Mouse (Mus musculus): ENCODE measurements at regions not wholly inside any gene's neighbourhood (a gene's known extent, or its start where the extent isn't known, plus 50 kb on each side); places are given as distances from the start of the nearest gene placed in this dataset.
A peak's percentile ranks its signal among the peaks of the same experiment; 100 is the strongest.
"Not testable (repeated sequence)": the region's sequence is repeated elsewhere in the genome, so short reads cannot be mapped to it uniquely, and the experiment has no call there.

DNA sequence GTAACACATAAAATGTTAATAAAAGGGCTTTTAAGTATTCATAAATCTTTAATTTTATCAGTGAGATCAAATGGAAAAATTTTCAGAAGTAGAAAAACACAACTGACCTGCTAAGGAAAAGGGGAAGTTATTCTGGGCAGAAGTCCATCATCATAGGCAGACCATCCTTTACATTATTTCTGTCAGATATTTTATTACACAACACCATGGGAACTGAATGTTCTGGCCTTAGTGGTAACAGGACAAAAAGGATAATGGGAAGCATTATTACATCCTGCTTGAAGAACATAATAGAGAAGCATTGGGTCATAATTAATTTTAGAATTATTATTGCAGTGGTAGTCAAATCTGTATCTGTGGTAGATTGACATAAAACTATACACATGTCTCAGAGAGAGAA is 603.5 kb upstream of the Gje1 start:
- ATAC-seq: no peak
- no peak for TF ChIP-seq CTCF (IDR thresholded peaks at IDR 0.05)
- no peaks in the 10 kb centered on the region for H3K27me3 ChIP-seq
- in situ Hi-C loops (cut with MboI; ENCODE audit: low pct_unique_long_range_greater_than_20kb): no loop called here
- ChIA-PET CTCF (no interaction called here), POLR2A (no interaction called here)
- DNase-seq (ENCODE audit: low read depth, low spot score): no peak

DNA sequence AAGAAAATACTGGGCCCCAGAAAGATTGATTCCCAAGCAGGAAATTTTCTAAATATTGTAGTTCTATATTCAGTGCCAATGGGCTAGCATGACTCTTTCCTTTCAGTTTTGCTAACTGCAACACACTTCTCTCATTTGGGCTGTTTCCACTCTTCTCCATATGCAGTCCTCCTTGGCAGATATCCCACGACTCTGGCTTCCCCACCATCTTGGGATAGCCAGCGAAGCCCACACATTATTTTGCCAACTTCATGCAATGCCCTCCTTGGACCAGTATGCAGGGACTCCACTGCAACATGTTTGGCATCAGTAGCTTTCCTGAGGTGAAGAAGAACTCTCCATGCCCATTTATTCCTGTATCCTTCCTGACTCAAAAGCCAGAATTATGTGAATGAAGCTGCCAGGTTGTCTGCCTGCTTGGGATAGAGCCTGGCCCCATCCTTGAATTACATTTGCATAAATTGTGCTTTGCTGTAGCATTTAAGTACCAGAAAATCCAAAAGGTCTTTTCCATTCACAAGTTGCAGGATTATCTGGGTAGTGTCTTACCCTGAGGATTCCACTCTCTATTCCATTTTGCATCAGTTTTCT is 599.1 kb upstream of the Gje1 start:
- POLR2A ChIA-PET: no interaction called here
- ATAC-seq (no peak), DNase-seq (ENCODE audit: low read depth, low spot score) (no peak)
- in situ Hi-C loops (cut with MboI; ENCODE audit: low pct_unique_long_range_greater_than_20kb): no loop called here
- CTCF ChIA-PET: no interaction called here
- no peak for TF ChIP-seq CTCF (IDR thresholded peaks at IDR 0.05)
- H3K27me3 ChIP-seq: no peaks in the 10 kb centered on the region

DNA sequence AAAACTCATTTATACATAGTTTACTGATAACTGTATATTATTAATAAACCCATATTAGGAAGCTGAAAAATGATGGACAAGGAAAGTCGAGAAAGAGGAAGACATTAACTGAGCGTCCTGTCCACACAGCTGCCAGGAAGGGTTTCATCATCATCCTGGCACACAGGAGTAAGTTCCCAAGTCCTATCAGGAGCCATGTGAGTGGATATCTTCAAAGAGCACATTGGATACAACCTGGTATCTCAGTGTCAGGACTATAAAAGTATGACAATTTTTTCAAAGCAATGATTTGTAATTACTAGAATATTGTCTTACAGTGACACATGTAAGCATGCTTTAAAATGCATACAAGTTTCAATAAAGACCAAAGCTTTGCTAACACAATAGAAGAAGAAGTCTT is 592.6 kb upstream of the Gje1 start:
- POLR2A ChIA-PET: no interaction called here
- H3K27me3 ChIP-seq: no peaks in the 10 kb centered on the region
- in situ Hi-C loops (cut with MboI; ENCODE audit: low pct_unique_long_range_greater_than_20kb): no loop called here
- no peak for TF ChIP-seq CTCF (IDR thresholded peaks at IDR 0.05)
- CTCF ChIA-PET: interaction anchor here (0.6 kb wide), 1 partner anchor 10 kb away, joined by 3 read pairs; no protein-coding TSS in a partner anchor
- ATAC-seq: no peak
- DNase-seq (ENCODE audit: low read depth, low spot score): no peak

DNA sequence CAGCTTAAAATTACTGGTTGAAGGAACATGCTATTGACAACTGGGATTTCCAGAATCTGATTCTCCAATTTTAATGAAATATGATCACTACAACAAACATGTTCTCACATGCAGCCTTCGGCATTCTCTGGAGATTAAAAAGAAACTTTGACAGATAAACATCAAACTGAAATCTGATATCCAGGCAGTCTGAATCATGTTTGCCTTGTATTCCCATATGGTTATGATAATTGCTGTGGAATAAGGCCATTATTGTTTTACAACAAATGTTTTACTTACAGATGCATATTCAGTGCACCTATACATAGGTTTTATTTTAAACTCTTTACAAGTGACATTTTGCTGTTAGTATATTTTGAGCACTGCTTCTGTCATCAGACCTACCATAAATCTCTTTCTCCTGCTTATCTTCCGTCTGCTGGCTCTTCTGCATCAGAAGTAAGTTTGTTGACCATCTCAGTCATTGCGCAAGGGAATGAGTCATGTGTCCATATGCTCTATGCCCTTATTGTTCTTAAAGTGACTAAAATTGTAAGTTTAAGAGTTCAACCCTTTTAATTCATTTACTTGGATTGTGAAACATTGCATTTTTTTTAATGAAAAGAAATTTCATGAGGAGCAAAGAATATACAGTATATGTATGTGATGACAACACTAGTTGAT is 587.9 kb upstream of the Gje1 start:
- DNase-seq (ENCODE audit: low read depth, low spot score): no peak
- no peaks in the 10 kb centered on the region for H3K27me3 ChIP-seq
- ChIA-PET CTCF (no interaction called here), POLR2A (no interaction called here)
- no peak for TF ChIP-seq CTCF (IDR thresholded peaks at IDR 0.05)
- in situ Hi-C loops (cut with MboI; ENCODE audit: low pct_unique_long_range_greater_than_20kb): no loop called here
- ATAC-seq: no peak

DNA sequence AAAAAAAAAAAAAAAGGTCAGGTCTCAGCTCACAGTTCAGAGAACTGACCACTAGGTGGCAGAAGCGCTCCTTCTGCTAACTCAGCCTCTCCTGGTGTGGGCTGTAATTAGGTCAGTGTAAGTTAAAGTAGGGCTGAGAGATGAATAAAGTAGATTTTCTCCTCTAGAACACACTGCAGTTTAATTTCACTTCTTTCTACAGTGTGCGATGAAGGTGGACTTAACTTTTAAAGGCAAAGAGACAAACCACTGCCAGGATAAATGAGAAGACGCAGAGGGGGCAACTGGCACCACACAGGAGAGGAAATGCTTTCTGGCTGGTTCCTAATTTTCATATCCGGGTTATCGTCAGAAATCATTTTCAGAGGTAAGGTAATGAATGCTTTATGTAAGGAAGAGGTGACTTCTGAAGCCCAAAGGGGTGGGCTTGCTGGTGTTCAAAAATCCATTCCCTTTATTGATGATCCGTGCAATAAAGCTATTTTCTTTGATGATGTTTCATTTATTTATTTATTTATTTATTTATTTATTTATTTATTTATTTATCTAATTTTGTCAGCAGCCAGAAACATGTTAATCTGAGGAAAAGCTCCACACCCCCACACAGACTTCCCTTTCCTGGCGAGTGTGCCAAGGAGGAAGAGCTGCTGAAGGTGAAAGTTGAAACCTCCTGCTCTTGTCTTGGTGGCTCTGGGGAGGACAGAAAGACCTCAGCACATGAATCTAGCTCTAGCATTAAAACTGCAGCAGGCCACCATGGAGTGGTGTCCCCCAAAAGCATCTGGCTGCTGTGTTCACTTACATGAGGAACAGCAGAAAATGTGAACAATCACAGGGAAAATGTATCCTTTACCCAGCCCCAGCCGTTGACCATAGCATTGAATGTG is 582.4 kb upstream of the Gje1 start:
- ChIA-PET CTCF (interaction anchor here (0.7 to 0.9 kb wide), 3 partner anchors 8 to 1963 kb away, joined by 3 read pairs; no protein-coding TSS in a partner anchor), POLR2A (no interaction called here)
- TF ChIP-seq CTCF (IDR thresholded peaks at IDR 0.05): peak; percentile 87
- in situ Hi-C loops (cut with MboI; ENCODE audit: low pct_unique_long_range_greater_than_20kb): no loop called here
- DNase-seq (ENCODE audit: low read depth, low spot score): peak; percentile 46
- peak; percentile 73 for ATAC-seq
- no peaks in the 10 kb centered on the region for H3K27me3 ChIP-seq

DNA sequence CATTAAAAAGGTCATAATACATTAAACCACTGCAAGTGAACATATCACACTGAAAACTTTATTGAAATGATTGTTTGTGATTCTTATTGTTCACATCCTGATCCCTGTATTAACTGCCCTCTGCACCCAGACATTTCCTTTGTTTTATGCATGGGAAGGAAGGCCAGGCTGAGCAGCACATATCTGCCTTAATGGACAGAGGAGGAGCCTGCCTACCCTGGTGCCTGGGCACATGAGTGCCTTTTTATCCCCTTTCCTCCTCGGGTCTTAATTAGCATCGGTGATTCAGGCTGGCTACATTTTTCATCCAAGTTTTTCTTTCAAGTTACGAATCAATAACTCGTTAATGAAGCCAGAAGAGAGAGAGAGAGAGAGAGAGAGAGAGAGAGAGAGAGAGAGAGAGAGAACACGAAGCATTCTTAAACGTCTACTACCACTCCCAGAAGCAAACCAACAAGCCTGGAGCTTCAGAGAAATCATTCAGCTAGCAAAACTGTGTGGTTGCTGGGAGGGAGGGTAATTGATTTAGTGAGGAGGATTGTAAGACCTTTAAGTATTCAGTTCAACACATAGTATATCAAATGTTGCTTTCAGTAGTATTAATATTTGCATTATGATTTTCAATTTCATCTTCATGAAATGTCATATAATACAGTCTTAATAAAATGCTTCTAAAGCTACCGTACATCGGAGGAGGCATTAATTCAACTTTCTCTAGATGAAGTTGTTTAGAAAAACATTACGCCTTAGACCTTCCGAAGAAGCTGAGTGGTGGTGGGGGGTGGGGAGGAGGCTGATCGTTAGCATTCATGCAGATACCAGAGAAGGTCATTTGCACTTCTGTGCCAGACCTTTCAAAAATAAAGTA is 581.6 kb upstream of the Gje1 start:
- ChIA-PET POLR2A (no interaction called here), CTCF (interaction anchor here (0.6 kb wide), 1 partner anchor 9 kb away, joined by 4 read pairs; no protein-coding TSS in a partner anchor)
- TF ChIP-seq CTCF (IDR thresholded peaks at IDR 0.05): no peak
- H3K27me3 ChIP-seq: peaks cover 2% of the 10 kb centered on the region
- ATAC-seq (no peak), DNase-seq (ENCODE audit: low read depth, low spot score) (no peak)
- in situ Hi-C loops (cut with MboI; ENCODE audit: low pct_unique_long_range_greater_than_20kb): no loop called here

DNA sequence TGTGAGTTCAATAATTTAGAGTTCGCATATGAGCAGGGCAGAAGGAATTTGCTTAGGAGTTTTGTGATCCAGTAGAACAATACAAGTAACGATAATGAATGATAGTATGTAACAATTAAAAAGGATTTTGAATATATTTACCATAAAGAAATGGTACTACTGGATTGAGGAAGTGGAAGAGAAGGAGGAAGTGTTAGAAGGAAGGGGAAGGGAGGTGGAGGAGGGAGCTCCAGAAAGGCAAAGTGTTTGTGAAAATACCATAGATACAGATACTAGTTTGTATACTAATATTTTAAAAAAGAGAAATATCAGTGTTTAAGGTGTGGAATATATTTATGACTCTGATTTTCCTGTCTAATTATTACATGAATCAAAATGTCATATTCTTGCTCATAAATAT is 579.2 kb upstream of the Gje1 start:
- ChIA-PET CTCF (no interaction called here), POLR2A (no interaction called here)
- H3K27me3 ChIP-seq: peaks cover 8% of the 10 kb centered on the region
- ATAC-seq (no peak), DNase-seq (ENCODE audit: low read depth, low spot score) (no peak)
- no peak for TF ChIP-seq CTCF (IDR thresholded peaks at IDR 0.05)
- in situ Hi-C loops (cut with MboI; ENCODE audit: low pct_unique_long_range_greater_than_20kb): no loop called here

DNA sequence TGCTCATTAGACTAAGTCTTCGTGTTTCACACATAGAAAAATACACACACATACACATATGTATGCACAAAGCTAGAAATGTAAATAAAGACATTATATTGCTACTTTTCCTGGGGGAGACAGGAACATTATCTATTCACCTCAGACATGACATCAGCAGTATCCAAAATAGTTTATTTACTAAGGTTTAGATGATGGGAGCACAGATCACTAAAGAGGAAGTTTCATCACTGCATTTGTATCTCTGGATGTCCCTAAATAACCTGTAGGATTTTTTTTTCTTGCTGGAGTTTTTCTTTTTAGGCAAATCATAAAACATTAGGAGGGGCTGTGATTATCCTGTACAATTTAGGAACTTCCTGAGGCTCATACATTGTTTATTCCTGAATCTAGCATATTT is 576.1 kb upstream of the Gje1 start:
- in situ Hi-C loops (cut with MboI; ENCODE audit: low pct_unique_long_range_greater_than_20kb): no loop called here
- TF ChIP-seq CTCF (IDR thresholded peaks at IDR 0.05): no peak
- peaks cover 8% of the 10 kb centered on the region for H3K27me3 ChIP-seq
- ChIA-PET POLR2A (no interaction called here), CTCF (no interaction called here)
- ATAC-seq: no peak
- DNase-seq (ENCODE audit: low read depth, low spot score): no peak

DNA sequence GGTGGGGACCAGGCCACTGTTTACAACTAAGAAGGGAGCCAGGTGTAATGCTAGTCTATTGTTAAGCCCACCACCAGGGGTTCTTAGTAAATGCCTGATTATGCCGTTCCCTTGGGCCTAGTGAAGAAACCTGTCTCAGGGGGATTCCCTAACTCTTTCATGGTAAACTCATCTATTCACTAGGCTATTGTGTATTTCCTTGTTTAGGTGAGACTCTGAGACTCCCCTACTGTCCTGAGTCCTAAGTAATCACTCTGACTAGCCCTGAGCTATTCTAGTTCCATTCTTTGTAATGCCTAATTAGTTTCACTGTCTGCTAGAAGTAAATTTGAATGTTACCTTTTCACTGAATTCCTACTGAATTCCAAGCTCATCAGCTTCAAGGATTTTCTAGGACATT is 545.3 kb upstream of the Gje1 start:
- POLR2A ChIA-PET; H3K27me3 ChIP-seq; in situ Hi-C loops (cut with MboI; ENCODE audit: low pct_unique_long_range_greater_than_20kb); CTCF ChIA-PET; DNase-seq (ENCODE audit: low read depth, low spot score); ATAC-seq: not testable (repeated sequence)

DNA sequence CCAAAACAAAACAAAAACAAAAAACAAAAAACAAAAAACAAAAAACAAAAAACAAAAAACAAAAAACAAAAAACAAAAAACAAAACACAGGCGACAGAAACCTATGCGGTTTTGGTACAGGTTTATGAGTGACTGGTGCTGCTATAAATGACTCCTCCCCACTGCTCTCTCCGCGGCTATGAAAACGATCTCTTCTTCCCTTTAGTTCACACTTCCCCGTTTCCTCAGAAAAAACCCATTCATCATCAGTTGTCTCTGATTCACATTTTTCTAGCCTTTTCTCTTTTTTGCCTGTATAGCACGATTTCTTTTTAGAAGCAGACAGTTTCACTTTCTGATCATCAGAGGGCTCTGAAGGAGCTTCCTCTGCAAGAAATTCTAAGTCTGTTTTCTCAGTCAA is 544.3 kb upstream of the Gje1 start:
- CTCF ChIA-PET; in situ Hi-C loops (cut with MboI; ENCODE audit: low pct_unique_long_range_greater_than_20kb); POLR2A ChIA-PET; H3K27me3 ChIP-seq; DNase-seq (ENCODE audit: low read depth, low spot score); ATAC-seq: not testable (repeated sequence)
